21 mouse cellular contexts compared by ENCODE assay signal in genomic region chr4:55098366-55098765, GRCm38 (mm10).
A peak's percentile ranks its signal among the peaks of the same experiment; 100 is the strongest.
DNase-seq lines count a peak whose midpoint lies in the region; ATAC-seq and TF ChIP-seq lines count a peak whose summit lies in the region.
"Had no signal": no experiment of that assay in that cellular context is flagged by ENCODE, and none has a peak within 500 bp of the region (broad histone marks: within the 10 kb centered on the region; RNA-seq: fewer than 3 reads in every experiment).

No protein-coding gene starts in this region.

- WGBS in macrophage (ENCODE audit: missing documents), result 68% methylated on average over 6 of the region's 6 CpGs
- 55% methylated on average over 6 of the region's 6 CpGs for WGBS in heart, embryonic 12.5 days

- intact Hi-C loops in left cerebral cortex, postnatal 4 days (cut with DNase I), result no loop called here

- H3K27me3 ChIP-seq in MEL (ENCODE audit: control insufficient read depth in 1 of 2, insufficient read depth in 2 of 2, low read length in 2 of 2), result no peaks in the 10 kb centered on the region
- H3K27me3 ChIP-seq in heart, embryonic 12.5 days (replicated peaks), result no peaks in the 10 kb centered on the region
- H3K27me3 ChIP-seq: embryonic facial prominence, embryonic 13.5 days; forebrain, embryonic 12.5 days; hindbrain, embryonic 15.5 days had no signal

- DNase-seq in MEL (ENCODE audit: low read depth, low spot score), result peak; percentile 74
- no peak for DNase-seq in ovary, postnatal 14 days (ENCODE audit: low spot score)
- DNase-seq in left cerebral cortex, postnatal 4 days, result no peak
- no peak for DNase-seq in spleen, postnatal 14 days (ENCODE audit: low spot score in 2 of 2)
- DNase-seq: adrenal gland, adult 8-10 months; adrenal gland, postnatal 36 days; cerebellum, adult 11-12 months; cerebellum, postnatal 10 days; gastrocnemius, postnatal 10 days; heart, adult 2 months had no signal

- no peak for ATAC-seq in heart, embryonic 12.5 days (ENCODE audit: insufficient number of reproducible peaks, low FRiP score)
- ATAC-seq: CD4-positive, CD25-positive, alpha-beta regulatory T cell, adult 4 months; forebrain, embryonic 16.5 days; intestine, embryonic 16.5 days had no signal

- peaks cover 0 to 5% of the 10 kb centered on the region in 2 experiments; a peak in 1 of 4 replicates for H3K4me1 ChIP-seq in MEL (ENCODE audit: control insufficient read depth in 1 of 2, insufficient read depth in 2 of 2, low read length in 2 of 2)
- H3K4me1 ChIP-seq in bone marrow macrophage, adult 2 months (ENCODE audit: control insufficient read depth, insufficient read depth, low read length), result peaks cover 46% of the 10 kb centered on the region
- H3K4me1 ChIP-seq in heart, embryonic 12.5 days (replicated peaks), result peaks cover 19% of the 10 kb centered on the region
- H3K4me1 ChIP-seq: forebrain, embryonic 12.5 days; hindbrain, embryonic 10.5 days; hindbrain, embryonic 15.5 days had no signal

- no peaks in the 10 kb centered on the region for H3K79me2 ChIP-seq in MEL (ENCODE audit: control insufficient read depth, insufficient read depth, low read length, poor library complexity)
- no peaks in the 10 kb centered on the region for H3K79me2 ChIP-seq in macrophage (ENCODE audit: inconsistent target)

- H3K27ac ChIP-seq in MEL (ENCODE audit: control insufficient read depth, low read depth, low read length) (no peak overlapping the region), macrophage (peak overlapping the region; percentile 43)
- peak overlapping the region; percentile 63 for H3K27ac ChIP-seq in bone marrow macrophage, adult 2 months (ENCODE audit: insufficient read depth, low read depth, low read length)
- no peak overlapping the region for H3K27ac ChIP-seq in heart, embryonic 12.5 days (ENCODE audit: poor library complexity, severe bottlenecking)
- H3K27ac ChIP-seq: embryonic facial prominence, embryonic 13.5 days; forebrain, embryonic 12.5 days; heart, adult 2 months; hindbrain, embryonic 10.5 days; hindbrain, embryonic 15.5 days had no signal

- TF ChIP-seq RAD21 in MEL (IDR thresholded peaks at IDR 0.05; ENCODE audit: low read depth, low read length), result no peak

- no peak for TF ChIP-seq CTCF in MEL (IDR thresholded peaks at IDR 0.05 in 2 of 3, conservative IDR thresholded peaks at IDR 0.05 in 1 of 3; ENCODE audit: control insufficient read depth in 1 of 3, insufficient read depth in 1 of 3, low read depth in 2 of 3, low read length in 3 of 3, poor library complexity in 1 of 3, severe bottlenecking in 1 of 3)
- TF ChIP-seq CTCF in bone marrow macrophage, adult 2 months (IDR thresholded peaks at IDR 0.05; ENCODE audit: low read depth, low read length), result no peak

- no peak overlapping the region for H3K9ac ChIP-seq in MEL (ENCODE audit: control insufficient read depth, low read depth, low read length, poor library complexity, severe bottlenecking)
- no peak overlapping the region for H3K9ac ChIP-seq in heart, embryonic 12.5 days
- H3K9ac ChIP-seq: embryonic facial prominence, embryonic 13.5 days; forebrain, embryonic 12.5 days; hindbrain, embryonic 15.5 days had no signal

- H3K36me3 ChIP-seq in MEL (ENCODE audit: control insufficient read depth in 1 of 2, insufficient read depth in 2 of 2, low read length in 2 of 2), result peaks cover 0 to 8% of the 10 kb centered on the region in 2 experiments; a peak in 2 of 4 replicates
- no peaks in the 10 kb centered on the region for H3K36me3 ChIP-seq in macrophage (ENCODE audit: inconsistent target)
- no peaks in the 10 kb centered on the region for H3K36me3 ChIP-seq in heart, embryonic 12.5 days
- H3K36me3 ChIP-seq: embryonic facial prominence, embryonic 13.5 days; forebrain, embryonic 12.5 days; hindbrain, embryonic 10.5 days; hindbrain, embryonic 15.5 days had no signal

- no peak for TF ChIP-seq POLR2A in MEL (IDR thresholded peaks at IDR 0.05; ENCODE audit: control insufficient read depth in 1 of 2, insufficient read depth in 1 of 2, low read depth in 1 of 2, low read length in 2 of 2, poor library complexity in 1 of 2)
- no peak for TF ChIP-seq POLR2A in bone marrow macrophage, adult 2 months (IDR thresholded peaks at IDR 0.05; ENCODE audit: borderline replicate concordance, low read depth, low read length)

- H3K9me3 ChIP-seq in MEL (replicated peaks; ENCODE audit: insufficient read depth, low read length), result no peaks in the 10 kb centered on the region
- no peaks in the 10 kb centered on the region for H3K9me3 ChIP-seq in heart, embryonic 12.5 days (replicated peaks)
- H3K9me3 ChIP-seq: embryonic facial prominence, embryonic 13.5 days; forebrain, embryonic 12.5 days; hindbrain, embryonic 10.5 days; hindbrain, embryonic 15.5 days had no signal

- no peak overlapping the region for H3K4me3 ChIP-seq in MEL (ENCODE audit: control insufficient read depth in 1 of 2, insufficient read depth in 1 of 2, low read depth in 2 of 2, low read length in 2 of 2)
- H3K4me3 ChIP-seq in bone marrow macrophage, adult 2 months (ENCODE audit: insufficient read depth, low read length), result no peak overlapping the region
- no peak overlapping the region for H3K4me3 ChIP-seq in macrophage (ENCODE audit: inconsistent target)
- no peak overlapping the region for H3K4me3 ChIP-seq in heart, embryonic 12.5 days
- H3K4me3 ChIP-seq: embryonic facial prominence, embryonic 13.5 days; forebrain, embryonic 12.5 days; heart, adult 2 months; hindbrain, embryonic 10.5 days; hindbrain, embryonic 15.5 days had no signal

- H3K4me2 ChIP-seq in heart, embryonic 12.5 days, result no peak overlapping the region
- H3K4me2 ChIP-seq: embryonic facial prominence, embryonic 13.5 days; forebrain, embryonic 12.5 days; heart, embryonic 11.5 days; hindbrain, embryonic 15.5 days had no signal

- peak in 1 of 2 experiments; percentile 59; a peak in 2 of 4 replicates for TF ChIP-seq EP300 in MEL (IDR thresholded peaks at IDR 0.05; ENCODE audit: low read depth in 1 of 2, low read length in 2 of 2)

TF ChIP-seq in MEL, 35 proteins besides CTCF, POLR2A, EP300 and RAD21:
- TF ChIP-seq SMC3 (IDR thresholded peaks at IDR 0.05; ENCODE audit: low read depth, low read length) (0 out of 2 replicates have a peak, but pooled peaks have one; percentile 2), MYB (IDR thresholded peaks at IDR 0.05; ENCODE audit: low read depth, low read length) (no peak), JUND (IDR thresholded peaks at IDR 0.05; ENCODE audit: low read depth, low read length) (no peak), CHD1 (IDR thresholded peaks at IDR 0.05; ENCODE audit: low read depth, low read length) (no peak)

Comparison
In these comparisons a context has a peak if more than half of its experiments do, and no peak if none do; other contexts are left out.
1. H3K27ac ChIP-seq: peak in bone marrow macrophage, adult 2 months (single experiment) and macrophage (single experiment); none in MEL (single experiment) and heart, embryonic 12.5 days (single experiment).